Mouse (Mus musculus) G1E-ER4 (cell line): ENCODE measurements around the gene Smim11. TPM values are rescaled to one million over a fixed set of nuclear protein-coding genes. Genes with fewer than 3 reads are reported as not detected.

Experiments used
- GATA1 ChIP-seq: IDR thresholded peaks from one replicate; pipeline ENCODE4 v1.8.0; 2012; ENCODE audit warnings: low read length, inconsistent platforms
- polyA plus RNA-seq: library from polyadenylated mRNA; stranded (reverse); fragments of >175 nt; gene quantifications from 2 replicates; pipeline ENCODE4 v1.2.3, GENCODE M21; 2012

The Smim11 gene
- polyA plus RNA-seq, 1 experiment: 4.7 TPM

DNA sequence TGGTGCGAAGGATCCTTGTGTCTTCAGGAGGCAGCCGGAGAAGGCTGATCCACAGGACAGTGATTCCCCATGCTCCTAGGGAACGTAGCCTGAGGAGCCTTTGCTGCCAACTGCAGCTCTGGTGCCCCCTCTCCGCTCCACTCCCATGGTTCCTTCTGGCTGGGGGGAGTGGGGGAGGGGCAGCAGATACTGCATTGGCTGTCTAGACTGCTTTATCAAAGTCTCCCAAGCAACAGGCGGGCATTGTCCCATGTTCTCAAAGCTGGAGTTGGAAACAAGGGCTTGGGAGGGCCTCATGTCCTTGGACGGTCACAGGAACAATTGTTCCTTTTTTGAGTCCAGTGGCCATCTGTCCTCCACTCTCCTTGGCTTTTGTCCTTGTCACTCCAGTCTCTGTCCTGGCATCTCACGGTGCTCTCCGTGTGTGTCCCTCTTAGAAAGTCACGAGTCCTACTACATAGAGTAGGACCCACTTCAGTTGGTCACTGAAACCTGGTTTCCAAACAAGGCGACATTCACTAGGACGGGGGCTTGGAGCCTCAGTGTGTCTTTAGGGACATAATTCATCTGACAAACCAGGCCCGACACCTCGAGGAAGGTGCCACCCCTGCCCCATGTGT is 45.3 kb downstream of the Smim11 start:
- no peak for TF ChIP-seq GATA1

GRCm38 (mm10) chr16:92348941-92349340 is 47.9 kb downstream of the Smim11 start:
- no peak for TF ChIP-seq GATA1

GRCm38 (mm10) chr16:92353295-92353694 is 52.2 kb downstream of the Smim11 start:
- no peak for TF ChIP-seq GATA1

DNA sequence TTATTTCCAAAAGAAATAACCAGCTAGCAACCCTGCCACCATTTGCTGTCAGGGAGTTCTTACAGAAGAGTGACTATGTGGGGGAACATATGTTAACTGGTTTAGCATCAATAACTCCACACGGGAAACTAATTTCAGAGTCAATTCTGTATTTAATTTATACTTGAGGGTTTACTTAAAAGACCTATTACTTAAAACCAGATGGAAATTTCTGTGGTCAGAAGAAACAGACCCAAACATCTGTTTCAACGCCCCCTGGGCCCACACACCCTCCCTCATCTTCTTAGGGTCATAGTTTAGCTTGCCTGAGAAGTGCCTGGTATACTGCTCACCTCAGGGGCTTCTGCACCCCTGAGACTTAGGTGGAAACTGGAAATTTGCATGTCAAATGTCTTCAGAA is 52.8 kb downstream of the Smim11 start:
- TF ChIP-seq GATA1: no peak

DNA sequence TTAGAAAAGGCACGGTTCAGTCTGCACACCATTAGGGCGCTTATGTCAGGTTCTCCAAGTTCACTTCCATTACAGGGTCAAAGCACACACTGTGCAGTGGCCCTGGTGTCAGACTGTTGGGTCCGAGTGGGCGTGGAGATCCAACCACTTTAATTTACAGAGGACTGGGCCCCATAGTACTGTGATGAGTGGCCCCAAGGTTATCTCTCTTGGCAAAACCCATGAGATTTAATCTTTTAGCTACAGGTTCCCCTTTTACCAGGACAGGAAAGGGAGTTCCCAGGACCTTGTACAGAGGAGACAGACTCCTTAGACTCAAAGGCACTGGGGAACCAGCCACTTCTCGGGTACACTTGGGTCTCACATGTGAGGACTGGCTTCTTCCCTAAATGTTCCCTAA is 54.3 kb downstream of the Smim11 start:
- TF ChIP-seq GATA1: no peak

GRCm38 (mm10) chr16:92355982-92356381 is 54.9 kb downstream of the Smim11 start:
- no peak for TF ChIP-seq GATA1

DNA sequence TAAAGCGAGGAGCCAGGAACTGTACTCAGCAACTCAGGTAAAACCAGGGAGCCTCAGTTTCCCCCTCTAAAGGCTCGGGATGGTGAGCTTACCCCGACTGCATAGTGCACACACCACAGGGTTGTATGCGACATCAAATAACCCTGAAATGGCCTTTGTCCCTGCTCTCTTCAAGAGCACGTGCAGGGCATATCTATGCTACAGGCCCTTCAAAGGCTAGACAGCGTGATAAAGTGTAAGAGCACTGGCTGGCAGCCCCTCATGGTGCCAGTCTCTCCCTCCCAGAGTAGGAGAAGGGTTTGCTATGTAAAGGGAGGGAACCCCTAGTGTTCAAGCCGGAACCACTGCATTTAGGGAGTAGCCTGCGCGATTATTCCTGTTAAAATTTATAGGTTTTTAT is 55.9 kb downstream of the Smim11 start:
- TF ChIP-seq GATA1: no peak

DNA sequence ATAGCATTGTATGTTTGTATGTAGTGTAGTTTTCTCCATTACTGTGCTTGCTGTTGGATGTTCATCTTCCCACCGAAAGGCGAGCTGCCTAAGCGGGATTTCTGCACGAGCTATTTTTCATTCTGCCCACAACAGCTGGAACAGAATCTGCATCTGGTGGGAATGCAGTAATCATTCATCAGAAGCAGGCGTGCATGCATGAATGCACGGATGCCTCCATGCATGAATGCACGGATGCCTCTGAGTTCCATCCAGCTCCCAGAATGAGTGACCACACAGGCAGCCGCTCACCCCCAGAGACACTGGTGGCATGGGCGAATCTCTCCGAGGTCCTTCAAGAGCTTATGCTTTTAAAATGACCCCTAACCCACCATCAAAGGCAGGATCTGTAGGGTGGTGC is 56.5 kb downstream of the Smim11 start:
- TF ChIP-seq GATA1: no peak

DNA sequence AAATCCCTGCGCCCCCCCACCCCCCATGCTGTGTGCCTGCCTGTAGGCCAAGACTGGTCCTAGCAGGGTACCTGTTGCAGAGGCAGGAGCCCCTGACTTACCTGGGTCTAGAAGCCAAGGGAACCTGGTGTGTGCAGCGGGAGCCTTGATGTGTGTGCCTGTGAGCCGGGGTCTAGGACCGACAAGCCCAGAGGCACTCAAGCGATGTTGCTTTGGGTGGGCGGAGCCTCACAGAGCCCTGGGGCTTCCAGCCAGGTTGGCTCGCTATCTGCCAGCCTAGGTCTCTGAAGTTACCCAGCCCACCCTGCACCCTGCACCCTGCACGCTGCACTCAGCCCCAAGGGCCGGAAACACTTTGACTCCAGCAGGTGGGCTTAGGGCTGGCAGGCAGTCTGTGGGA is 57.6 kb downstream of the Smim11 start:
- no peak for TF ChIP-seq GATA1

DNA sequence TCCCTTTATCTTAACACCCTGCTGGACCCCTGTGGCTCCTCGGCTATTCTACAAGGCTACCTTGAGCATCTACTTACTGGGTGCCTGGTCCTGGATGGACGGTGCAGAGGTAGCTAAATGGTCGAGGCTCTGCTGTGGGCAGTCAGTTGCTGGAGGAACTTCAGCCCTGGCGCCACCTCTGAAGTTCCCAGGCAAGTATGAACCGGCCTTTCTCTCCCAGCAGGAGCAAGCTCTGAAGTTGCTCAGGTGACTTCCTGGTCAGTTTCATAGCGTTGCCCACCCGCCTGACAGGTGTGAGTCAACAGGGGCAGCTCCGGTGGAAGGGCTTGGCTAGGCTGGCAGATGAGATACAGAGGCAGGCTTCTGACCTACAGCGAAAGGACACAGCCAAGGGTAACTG is 58.1 kb downstream of the Smim11 start, which contains the start of gene Kcne1:
Kcne1 (minus strand) TSS at position 240 of the 400 bp plus-strand sequence.
- TF ChIP-seq GATA1: no peak

GRCm38 (mm10) chr16:92360711-92361110 is 59.6 kb downstream of the Smim11 start:
- TF ChIP-seq GATA1: no peak

Other genes with a start within 250 kb of the Smim11 start
- 24.0 and 26.1 TPM in 2 replicates for gene Mrps6, start 243.0 kb upstream of the Smim11 start, polyA plus RNA-seq
- 7.4 TPM in 1 of 2 replicates, not detected in the other for gene Gm49711, start 243.0 kb upstream of the Smim11 start, polyA plus RNA-seq
- 0.02 and 0.03 TPM in 2 replicates for gene Slc5a3, start 243.0 kb upstream of the Smim11 start, polyA plus RNA-seq
- not detected in 2 replicates for gene Kcne2, start 8.9 kb upstream of the Smim11 start, polyA plus RNA-seq
- not detected in 2 replicates for gene Fam243, start 20.2 kb downstream of the Smim11 start, polyA plus RNA-seq
- not detected in 2 replicates for gene Kcne1, start 58.2 kb downstream of the Smim11 start, polyA plus RNA-seq
- 13.4 and 18.7 TPM in 2 replicates for gene Rcan1, start 169.6 kb downstream of the Smim11 start, polyA plus RNA-seq
- not detected in 2 replicates for gene Clic6, start 184.4 kb downstream of the Smim11 start, polyA plus RNA-seq